ENCODE assay signal across 8 mouse cellular contexts in the genomic region with DNA sequence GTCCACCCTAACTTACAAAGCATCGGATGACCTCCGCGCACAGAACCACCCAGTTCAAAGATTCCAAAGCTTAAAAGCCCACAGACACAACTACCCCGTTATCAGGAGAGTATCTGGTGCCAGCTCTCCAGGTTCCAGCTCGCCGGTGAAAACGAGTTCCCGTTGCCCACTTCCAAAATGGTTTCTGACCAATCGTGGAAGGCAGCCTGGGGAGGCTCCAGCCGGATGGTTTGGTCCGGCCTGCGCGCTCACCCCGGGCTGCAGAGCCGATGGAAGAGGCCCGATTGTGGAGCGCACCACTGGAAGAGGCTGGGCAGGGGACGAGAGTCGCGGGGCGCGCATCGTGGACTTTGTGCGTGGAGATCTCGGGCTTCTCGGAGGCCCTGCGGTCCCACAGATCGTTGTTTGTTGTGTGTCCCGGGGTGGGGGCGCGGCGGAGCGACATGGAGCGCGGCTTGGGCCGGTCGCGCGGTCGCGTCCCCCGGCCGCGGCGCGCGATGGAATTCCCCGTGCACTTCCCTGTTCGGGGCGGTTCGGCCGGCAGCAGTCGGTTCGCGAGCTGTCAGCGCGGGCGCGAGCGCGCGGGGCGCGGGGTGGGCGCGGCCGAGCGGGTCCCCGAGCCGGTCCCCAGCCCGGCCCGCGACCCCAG. TPM values are rescaled to one million over a fixed set of nuclear protein-coding genes. Genes with fewer than 3 reads are reported as not detected.
DNase-seq lines count a peak whose midpoint lies in the region; ATAC-seq and TF ChIP-seq lines count a peak whose summit lies in the region.

A gene (plus strand): TSS at position 275 of the 649 bp plus-strand sequence.

- H3K27ac ChIP-seq in bone marrow macrophage, adult 2 months (ENCODE audit: insufficient read depth, low read depth, low read length), result peak within 1 kb of the TSS; percentile 77
- peak within 1 kb of the TSS; percentile 79 for H3K27ac ChIP-seq in embryonic fibroblast, embryonic 13.5 days (ENCODE audit: insufficient read depth, low read length)
- peak within 1 kb of the TSS; percentile 83 for H3K27ac ChIP-seq in kidney, embryonic 14.5 days (ENCODE audit: low read depth, low read length)
- peak within 1 kb of the TSS; percentile 96 for H3K27ac ChIP-seq in limb, embryonic 15.5 days

- no peaks in the 10 kb centered on the region for H3K9me3 ChIP-seq in kidney, embryonic 14.5 days (ENCODE audit: control insufficient read depth, low read length)
- H3K9me3 ChIP-seq in limb, embryonic 15.5 days, result no peaks in the 10 kb centered on the region

- H3K4me2 ChIP-seq in kidney, embryonic 14.5 days (replicated peaks; ENCODE audit: low read depth, low read length), result peak within 1 kb of the TSS; percentile 71
- peak within 1 kb of the TSS; percentile 80 for H3K4me2 ChIP-seq in limb, embryonic 15.5 days

- H3K27me3 ChIP-seq in kidney, embryonic 14.5 days (ENCODE audit: control insufficient read depth, insufficient read depth, low read length), result no peaks in the 10 kb centered on the region; the same call in 1 of the 2 replicates
- no peaks in the 10 kb centered on the region for H3K27me3 ChIP-seq in limb, embryonic 15.5 days

- H3K9ac ChIP-seq in kidney, embryonic 14.5 days (ENCODE audit: low read depth, low read length), result peak within 1 kb of the TSS; percentile 94
- peak within 1 kb of the TSS; percentile 85 for H3K9ac ChIP-seq in limb, embryonic 15.5 days

- peaks cover 32% of the 10 kb centered on the region for H3K4me1 ChIP-seq in bone marrow macrophage, adult 2 months (ENCODE audit: control insufficient read depth, insufficient read depth, low read length)
- H3K4me1 ChIP-seq in embryonic fibroblast, embryonic 13.5 days (ENCODE audit: control insufficient read depth, insufficient read depth, low read length), result peaks cover 8% of the 10 kb centered on the region
- peaks cover 14% of the 10 kb centered on the region for H3K4me1 ChIP-seq in kidney, embryonic 14.5 days (ENCODE audit: control insufficient read depth, insufficient read depth, low read length)
- peaks cover 29% of the 10 kb centered on the region for H3K4me1 ChIP-seq in limb, embryonic 15.5 days

- peak; percentile 84 for ATAC-seq in kidney, embryonic 14.5 days (ENCODE audit: low FRiP score, low TSS enrichment)
- peak; percentile 86 for ATAC-seq in limb, embryonic 15.5 days (ENCODE audit: insufficient number of reproducible peaks, low FRiP score, low TSS enrichment, low read depth)

- peak; percentile 95 for DNase-seq in A20 (ENCODE audit: low read depth, low spot score)
- peak; percentile 87 to 93 for DNase-seq in heart, adult 9 months (ENCODE audit: low spot score in 2 of 2)
- peak; percentile 80 to 84 for DNase-seq in monocyte, adult 2 months (ENCODE audit: low read depth in 1 of 2, low spot score in 2 of 2)
- peak; percentile 89 to 91 for DNase-seq in spleen, postnatal 36 days (ENCODE audit: low spot score in 2 of 2)

- TF ChIP-seq CTCF in bone marrow macrophage, adult 2 months (IDR thresholded peaks at IDR 0.05; ENCODE audit: low read depth, low read length), result no peak
- TF ChIP-seq CTCF in embryonic fibroblast, embryonic 13.5 days (IDR thresholded peaks at IDR 0.05; ENCODE audit: borderline replicate concordance, insufficient read depth, low read length), result no peak

- H3K36me3 ChIP-seq in kidney, embryonic 14.5 days (ENCODE audit: control insufficient read depth, insufficient read depth, low read length), result no peaks in the 10 kb centered on the region
- 0 out of 2 replicates have a peak, but pooled peaks cover 4% of the 10 kb centered on the region for H3K36me3 ChIP-seq in limb, embryonic 15.5 days

- peak within 1 kb of the TSS; percentile 70 for H3K4me3 ChIP-seq in bone marrow macrophage, adult 2 months (ENCODE audit: insufficient read depth, low read length)
- peak within 1 kb of the TSS; percentile 96 for H3K4me3 ChIP-seq in embryonic fibroblast, embryonic 13.5 days (ENCODE audit: insufficient read depth, low read length)
- peak within 1 kb of the TSS; percentile 98 for H3K4me3 ChIP-seq in kidney, embryonic 14.5 days (ENCODE audit: low read length)
- H3K4me3 ChIP-seq in limb, embryonic 15.5 days, result peak within 1 kb of the TSS; percentile 99

- WGBS in kidney, embryonic 14.5 days, result under 1% methylated on average over 53 of the region's 73 CpGs
- WGBS in limb, embryonic 15.5 days, result under 1% methylated on average over 61 of the region's 73 CpGs

- peak; percentile 10; the same call in 1 of the 2 replicates for TF ChIP-seq POLR2A in bone marrow macrophage, adult 2 months (IDR thresholded peaks at IDR 0.05; ENCODE audit: borderline replicate concordance, low read depth, low read length)
- peak; percentile 75 for TF ChIP-seq POLR2A in embryonic fibroblast, embryonic 13.5 days (IDR thresholded peaks at IDR 0.05; ENCODE audit: low read depth, low read length)

RNA-seq across cellular contexts. Expression of the gene that starts here (rescaled TPM):
- 102 and 116 TPM in 2 replicates for polyA plus RNA-seq in bone marrow macrophage, adult 2 months (2012; ENCODE audit: insufficient read depth, insufficient read length, missing spikeins)
- 85.8 and 104 TPM in 2 replicates for polyA plus RNA-seq in embryonic fibroblast, embryonic 13.5 days (2011; ENCODE audit: insufficient read length, low read depth, missing spikeins)
- 37.0 and 67.9 TPM in 2 replicates for polyA plus RNA-seq in kidney, embryonic 14.5 days (2014; fragmentation: Nextera tagmentation; extraction: Ambion mirVana)
- polyA plus RNA-seq in limb, embryonic 15.5 days (2015; fragmentation: Nextera tagmentation; extraction: Ambion mirVana), result 40.8 and 47.0 TPM in 2 replicates

Comparison
In these comparisons a context has a peak if more than half of its experiments do, and no peak if none do; other contexts are left out.
1. Peak in every context shown above with its lines: DNase-seq, ATAC-seq, H3K4me3 ChIP-seq and H3K27ac ChIP-seq.